Mouse (Mus musculus): ENCODE measurements around the gene Atp2b1. TPM values are rescaled to one million over a fixed set of nuclear protein-coding genes. Genes with fewer than 3 reads are reported as not detected.

The Atp2b1 gene
- total RNA-seq (2015) (81.2 and 94.2 TPM in 2 replicates), total RNA-seq (2017) (118 and 132 TPM in 2 replicates)

- ATAC-seq (ENCODE audit: poor library complexity, severe bottlenecking): peak; percentile 74
Observed at GRCm38 (mm10) chr10:98913961-98914809, at the start of gene Atp2b1. Gene Atp2b1, plus strand, starts transcription at chr10:98914406.

- no peak for ATAC-seq (ENCODE audit: poor library complexity, severe bottlenecking)
Observed at GRCm38 (mm10) chr10:98864851-98865250, 49.4 kb upstream of the Atp2b1 start.

- no peak for ATAC-seq (ENCODE audit: poor library complexity, severe bottlenecking)
Observed at GRCm38 (mm10) chr10:98866836-98867370, 47.3 kb upstream of the Atp2b1 start.

- no peak for ATAC-seq (ENCODE audit: poor library complexity, severe bottlenecking)
Observed at GRCm38 (mm10) chr10:98868351-98868908, 45.8 kb upstream of the Atp2b1 start.

- ATAC-seq (ENCODE audit: poor library complexity, severe bottlenecking): peak; percentile 33; the same call in 1 of the 2 replicates
Observed at GRCm38 (mm10) chr10:98877855-98878254, 36.4 kb upstream of the Atp2b1 start.

- ATAC-seq (ENCODE audit: poor library complexity, severe bottlenecking): no peak
Observed at GRCm38 (mm10) chr10:98878636-98879035, 35.6 kb upstream of the Atp2b1 start.

- ATAC-seq (ENCODE audit: poor library complexity, severe bottlenecking): peak; percentile 63
Observed at GRCm38 (mm10) chr10:98880057-98880456, 34.1 kb upstream of the Atp2b1 start.

- peak; percentile 77 for ATAC-seq (ENCODE audit: poor library complexity, severe bottlenecking)
Observed at GRCm38 (mm10) chr10:98880711-98881110, 33.5 kb upstream of the Atp2b1 start.

GRCm38 (mm10) chr10:98881492-98881891 lies 32.7 kb upstream of the Atp2b1 start:
- peak; percentile 43 for ATAC-seq (ENCODE audit: poor library complexity, severe bottlenecking)

- ATAC-seq (ENCODE audit: poor library complexity, severe bottlenecking): no peak
Observed at GRCm38 (mm10) chr10:98882587-98882986, 31.6 kb upstream of the Atp2b1 start.

GRCm38 (mm10) chr10:98884445-98884844 lies 29.8 kb upstream of the Atp2b1 start:
- no peak for ATAC-seq (ENCODE audit: poor library complexity, severe bottlenecking)

GRCm38 (mm10) chr10:98886770-98887271 lies 27.4 kb upstream of the Atp2b1 start:
- no peak for ATAC-seq (ENCODE audit: poor library complexity, severe bottlenecking)

- ATAC-seq (ENCODE audit: poor library complexity, severe bottlenecking): no peak
Observed at GRCm38 (mm10) chr10:98891361-98891760, 22.8 kb upstream of the Atp2b1 start.

- peak; percentile 43 for ATAC-seq (ENCODE audit: poor library complexity, severe bottlenecking)
Observed at GRCm38 (mm10) chr10:98897507-98897906, 16.7 kb upstream of the Atp2b1 start.

- peak; percentile 89 for ATAC-seq (ENCODE audit: poor library complexity, severe bottlenecking)
Observed at GRCm38 (mm10) chr10:98897913-98898748, 16.1 kb upstream of the Atp2b1 start.

GRCm38 (mm10) chr10:98901533-98901932 lies 12.7 kb upstream of the Atp2b1 start:
- no peak for ATAC-seq (ENCODE audit: poor library complexity, severe bottlenecking)

- peak; percentile 93 for ATAC-seq (ENCODE audit: poor library complexity, severe bottlenecking)
Observed at GRCm38 (mm10) chr10:98905987-98906386, 8.2 kb upstream of the Atp2b1 start.

GRCm38 (mm10) chr10:98906941-98907549 lies 7.2 kb upstream of the Atp2b1 start:
- ATAC-seq (ENCODE audit: poor library complexity, severe bottlenecking): no peak

GRCm38 (mm10) chr10:98913610-98913960 lies 621 bp upstream of the Atp2b1 start:
- no peak for ATAC-seq (ENCODE audit: poor library complexity, severe bottlenecking)

GRCm38 (mm10) chr10:98914810-98915241 lies 620 bp downstream of the Atp2b1 start:
- ATAC-seq (ENCODE audit: poor library complexity, severe bottlenecking): peak; percentile 65

All from megakaryocyte, adult 5-6 weeks (primary cell).